Mouse (Mus musculus) myocyte (in vitro differentiated cells): ENCODE measurements around the gene Usp12. TPM values are rescaled to one million over a fixed set of nuclear protein-coding genes. Genes with fewer than 3 reads are reported as not detected.

Experiments
- H3K27me3 ChIP-seq: one replicate; pipeline ENCODE4 v1.6.1; 2011; ENCODE audit not compliant: control insufficient read depth, insufficient read depth, insufficient read length
- H3K36me3 ChIP-seq: one replicate; pipeline ENCODE4 v1.6.1; 2011; ENCODE audit not compliant: control insufficient read depth, insufficient read depth
- H3K4me2 ChIP-seq: one replicate; pipeline ENCODE4 v1.6.1; 2011; ENCODE audit warnings: low read depth, control low read depth
- H3K4me3 ChIP-seq: one replicate; pipeline ENCODE4 v1.5.1; 2011; ENCODE audit warnings: mild to moderate bottlenecking, control low read depth, moderate library complexity
- H3K79me2 ChIP-seq: one replicate; pipeline ENCODE4 v1.6.1; 2011; ENCODE audit not compliant: control insufficient read depth, insufficient read depth
- H3ac ChIP-seq: one replicate; pipeline ENCODE4 v1.6.1; 2011; ENCODE audit not compliant: control insufficient read depth, insufficient read length
- CEBPB ChIP-seq: IDR thresholded peaks from 2 replicates; pipeline ENCODE4 v1.6.1; 2011; ENCODE audit warnings: mild to moderate bottlenecking, moderate library complexity; ENCODE audit not compliant: poor library complexity, insufficient read depth, severe bottlenecking
- E2F4 ChIP-seq: IDR thresholded peaks from one replicate; pipeline ENCODE4 v1.6.1; 2011; ENCODE audit warnings: mild to moderate bottlenecking, control low read depth, moderate library complexity; ENCODE audit not compliant: insufficient read depth
- MAX ChIP-seq: IDR thresholded peaks from one replicate; pipeline ENCODE4 v1.6.1; 2011; ENCODE audit warnings: low read depth, mild to moderate bottlenecking, control low read depth
- MYOD1 ChIP-seq, 3 experiments: IDR thresholded peaks; one replicate each; pipeline ENCODE4 v1.6.1; 2011; ENCODE audit warnings: control low read depth in 2 of 3, low read depth in 2 of 3, mild to moderate bottlenecking in 2 of 3, moderate library complexity in 1 of 3; ENCODE audit not compliant: insufficient read length in 2 of 3, control insufficient read depth in 1 of 3
- MYOG ChIP-seq, 3 experiments: IDR thresholded peaks; one replicate each; pipeline ENCODE4 v1.6.1; 2011; ENCODE audit warnings: control low read depth in 2 of 3, low read depth in 2 of 3, mild to moderate bottlenecking in 2 of 3; ENCODE audit not compliant: insufficient read length in 2 of 3, control insufficient read depth in 1 of 3, insufficient read depth in 1 of 3
- POLR2A ChIP-seq: IDR thresholded peaks from one replicate; pipeline ENCODE4 v1.6.1; 2011; ENCODE audit warnings: low read depth, mild to moderate bottlenecking, control low read depth, moderate library complexity; ENCODE audit not compliant: insufficient read length
- POLR2AphosphoS2 ChIP-seq: IDR thresholded peaks from one replicate; pipeline ENCODE4 v1.6.1; 2011; ENCODE audit warnings: low read depth, control low read depth; ENCODE audit not compliant: insufficient read length
- REST ChIP-seq: IDR thresholded peaks from one replicate; pipeline ENCODE4 v1.6.1; 2011; ENCODE audit warnings: mild to moderate bottlenecking, control low read depth, moderate library complexity; ENCODE audit not compliant: insufficient read depth, insufficient read length
- SRF ChIP-seq: IDR thresholded peaks from one replicate; pipeline ENCODE4 v1.6.1; 2011; ENCODE audit warnings: low read depth; ENCODE audit not compliant: control insufficient read depth, insufficient read length
- TCF12 ChIP-seq: IDR thresholded peaks from one replicate; pipeline ENCODE4 v1.6.1; 2011; ENCODE audit warnings: mild to moderate bottlenecking, control low read depth; ENCODE audit not compliant: poor library complexity, insufficient read depth, severe bottlenecking
- TCF3 ChIP-seq: IDR thresholded peaks from one replicate; pipeline ENCODE4 v1.6.1; 2011; ENCODE audit warnings: low read depth, control low read depth; ENCODE audit not compliant: insufficient read length
- USF1 ChIP-seq: IDR thresholded peaks from one replicate; pipeline ENCODE4 v1.6.1; 2011; ENCODE audit warnings: low read depth, mild to moderate bottlenecking, control low read depth, moderate library complexity
- polyA plus RNA-seq: library from polyadenylated mRNA; unstranded; fragments of >200 nt; fragmentation: generic; extraction: Trizol; gene quantifications from one replicate; pipeline ENCODE4 v1.2.1, GENCODE M21; 2012; ENCODE audit warnings: missing spikeins

Usp12 gene
- polyA plus RNA-seq, 1 experiment = 11.9 TPM

GRCm38 (mm10) chr5:146705411-146705810 lies 89.4 kb downstream of the Usp12 start:
- Histone ChIP-seq H3K79me2 (no peaks in the 10 kb centered on the region), H3ac (no peak overlapping the region), H3K36me3 (no peaks in the 10 kb centered on the region), H3K4me2 (no peak overlapping the region), H3K27me3 (no peaks in the 10 kb centered on the region), H3K4me3 (no peak overlapping the region)
- TF ChIP-seq MYOD1 (IDR thresholded peaks at IDR 0.05; ENCODE audit: control insufficient read depth in 1 of 3, insufficient read length in 2 of 3, low read depth in 2 of 3) = no peak
- peak; percentile 59 for TF ChIP-seq CEBPB

GRCm38 (mm10) chr5:146704241-146704640 lies 90.6 kb downstream of the Usp12 start:
- Histone ChIP-seq H3K36me3 (no peaks in the 10 kb centered on the region), H3K4me2 (peak overlapping the region; percentile 51)
- no peak for TF ChIP-seq MAX
- no peak for TF ChIP-seq SRF
- TF ChIP-seq POLR2AphosphoS2 = no peak
- TF ChIP-seq REST = no peak
- no peak for TF ChIP-seq TCF3
- no peak for TF ChIP-seq CEBPB
- TF ChIP-seq MYOD1 (IDR thresholded peaks at IDR 0.05; ENCODE audit: control insufficient read depth in 1 of 3, insufficient read length in 2 of 3, low read depth in 2 of 3) = no peak
- no peak for TF ChIP-seq TCF12
- TF ChIP-seq E2F4 = no peak
- TF ChIP-seq MYOG (IDR thresholded peaks at IDR 0.05; ENCODE audit: control insufficient read depth in 1 of 3, insufficient read depth in 1 of 3, insufficient read length in 2 of 3, low read depth in 2 of 3) = no peak
- TF ChIP-seq USF1 = no peak
- TF ChIP-seq POLR2A = no peak

GRCm38 (mm10) chr5:146703710-146704121 lies 91.1 kb downstream of the Usp12 start:
- no peak overlapping the region for H3ac ChIP-seq
- no peak overlapping the region for H3K4me3 ChIP-seq
- no peaks in the 10 kb centered on the region for H3K27me3 ChIP-seq
- H3K4me2 ChIP-seq = peak overlapping the region; percentile 51
- H3K36me3 ChIP-seq = no peaks in the 10 kb centered on the region
- no peaks in the 10 kb centered on the region for H3K79me2 ChIP-seq
- TF ChIP-seq MYOD1 (IDR thresholded peaks at IDR 0.05; ENCODE audit: control insufficient read depth in 1 of 3, insufficient read length in 2 of 3, low read depth in 2 of 3) (peak in 1 of 3 experiments; percentile 64), POLR2AphosphoS2 (no peak), TCF12 (no peak), MAX (no peak), TCF3 (no peak), POLR2A (no peak), SRF (no peak), USF1 (no peak), MYOG (IDR thresholded peaks at IDR 0.05; ENCODE audit: control insufficient read depth in 1 of 3, insufficient read depth in 1 of 3, insufficient read length in 2 of 3, low read depth in 2 of 3) (no peak), REST (no peak), CEBPB (peak; percentile 58; the same call in 1 of the 2 replicates), E2F4 (no peak)

More at GRCm38 (mm10) chr5:146704241-146704640, 90.6 kb downstream of the Usp12 start:
- Histone ChIP-seq H3K27me3 (no peaks in the 10 kb centered on the region), H3ac (no peak overlapping the region), H3K79me2 (no peaks in the 10 kb centered on the region), H3K4me3 (no peak overlapping the region)

DNA sequence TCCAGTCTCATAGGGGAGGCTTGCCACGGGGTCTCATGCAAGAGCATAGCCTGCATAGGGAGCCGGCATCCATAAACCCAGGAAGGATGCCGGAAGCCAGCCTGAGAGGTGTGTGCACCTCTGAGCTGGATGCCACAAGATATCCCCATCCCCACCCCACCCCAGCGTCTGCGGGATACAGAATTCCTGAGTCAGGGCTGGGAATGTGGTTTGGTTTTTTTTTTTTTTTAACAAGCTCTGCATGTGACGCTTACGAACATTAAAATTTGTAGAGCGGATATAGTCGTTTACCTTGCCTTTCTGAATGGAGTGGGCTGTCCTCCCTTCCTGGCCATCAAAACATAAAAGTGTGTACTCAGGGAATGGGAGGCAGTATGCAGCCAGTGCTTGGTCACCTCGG lies 94.7 kb downstream of the Usp12 start:
- H3K36me3 ChIP-seq = no peaks in the 10 kb centered on the region
- no peak overlapping the region for H3K4me3 ChIP-seq
- no peak for TF ChIP-seq TCF12
- no peak for TF ChIP-seq REST

DNA sequence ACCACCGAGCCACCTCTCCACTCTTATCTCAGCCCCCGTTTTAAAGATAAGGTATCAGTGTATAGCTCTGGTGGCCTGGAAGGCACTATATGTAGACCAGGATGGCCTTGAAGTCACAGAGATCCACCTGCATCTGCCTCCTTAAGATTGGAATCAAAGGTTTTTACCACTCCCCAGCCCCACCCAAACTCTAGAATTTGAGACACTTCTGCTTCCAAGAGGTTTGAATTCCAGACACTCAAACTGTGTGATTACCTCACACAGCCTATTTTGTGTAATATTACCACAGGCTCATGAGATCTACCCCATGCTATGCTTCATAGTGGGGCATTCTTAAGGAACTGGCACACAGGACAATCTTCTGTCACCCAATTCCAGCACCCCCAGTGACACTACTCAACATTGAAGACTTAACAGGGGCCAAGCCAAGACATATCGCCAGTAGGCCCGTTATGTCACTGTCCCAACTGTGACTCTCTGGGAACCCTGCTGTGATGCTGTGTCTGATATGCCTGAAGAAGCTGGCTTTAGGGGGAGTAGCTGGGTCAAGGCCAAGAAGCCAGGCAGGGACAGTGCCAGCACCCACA lies 95.3 kb downstream of the Usp12 start:
- no peak overlapping the region for H3K4me3 ChIP-seq
- no peak overlapping the region for H3K4me2 ChIP-seq
- H3K36me3 ChIP-seq = no peaks in the 10 kb centered on the region
- H3K27me3 ChIP-seq = no peaks in the 10 kb centered on the region
- H3ac ChIP-seq = no peak overlapping the region
- no peak for TF ChIP-seq MYOG (IDR thresholded peaks at IDR 0.05; ENCODE audit: control insufficient read depth in 1 of 3, insufficient read depth in 1 of 3, insufficient read length in 2 of 3, low read depth in 2 of 3)
- no peak for TF ChIP-seq E2F4
- TF ChIP-seq POLR2AphosphoS2 = no peak
- H3K79me2 ChIP-seq = no peaks in the 10 kb centered on the region

More for the DNA sequence above, 94.7 kb downstream of the Usp12 start:
- no peaks in the 10 kb centered on the region for H3K79me2 ChIP-seq
- no peaks in the 10 kb centered on the region for H3K27me3 ChIP-seq
- no peak overlapping the region for H3K4me2 ChIP-seq
- H3ac ChIP-seq = no peak overlapping the region

DNA sequence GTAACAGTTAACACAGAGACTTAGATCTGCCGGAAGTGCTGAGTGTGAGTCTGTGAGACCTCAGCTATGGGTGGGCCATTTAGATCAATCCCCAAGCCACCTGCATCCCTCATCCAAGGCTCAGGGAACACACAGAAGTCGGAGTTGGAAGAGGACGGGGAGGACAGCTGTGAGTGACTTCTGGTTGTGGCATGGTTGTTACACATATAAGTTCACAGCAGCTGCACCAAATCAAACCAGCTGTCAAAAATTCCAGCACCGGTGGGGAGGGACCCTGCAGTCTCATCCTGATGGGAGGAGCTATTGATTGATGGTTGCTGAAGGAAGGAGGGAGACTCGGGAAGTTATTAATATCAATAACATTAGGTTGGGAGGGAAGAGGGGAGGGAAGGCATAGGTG lies 99.3 kb downstream of the Usp12 start:
- Histone ChIP-seq H3K27me3 (no peaks in the 10 kb centered on the region), H3K4me3 (no peak overlapping the region), H3K36me3 (no peaks in the 10 kb centered on the region), H3ac (no peak overlapping the region), H3K79me2 (no peaks in the 10 kb centered on the region), H3K4me2 (no peak overlapping the region)
- TF ChIP-seq POLR2A (no peak), MYOG (IDR thresholded peaks at IDR 0.05; ENCODE audit: control insufficient read depth in 1 of 3, insufficient read depth in 1 of 3, insufficient read length in 2 of 3, low read depth in 2 of 3) (peak in 2 of 3 experiments; percentile 34 to 69), SRF (no peak), MAX (no peak), MYOD1 (IDR thresholded peaks at IDR 0.05; ENCODE audit: control insufficient read depth in 1 of 3, insufficient read length in 2 of 3, low read depth in 2 of 3) (peak in 2 of 3 experiments; percentile 22 to 56), USF1 (no peak), POLR2AphosphoS2 (no peak)
